Mouse (Mus musculus): ENCODE measurements around the gene Klf2. TPM values are rescaled to one million over a fixed set of nuclear protein-coding genes. Genes with fewer than 3 reads are reported as not detected.

Gene Klf2
- total and polyA plus RNA-seq, 3 experiments = 0.11 to 1.1 TPM; not detected in 1

GRCm38 (mm10) chr8:72363457-72363856, 44.6 kb downstream of the Klf2 start:
- ATAC-seq (ENCODE audit: extremely low read depth, insufficient number of reproducible peaks, low FRiP score, poor library complexity, severe bottlenecking) (no peak), DNase-seq (ENCODE audit: low spot score) (no peak)
- H3K36me3 ChIP-seq (replicated peaks) = peaks cover 96% of the 10 kb centered on the region
- peaks cover 7% of the 10 kb centered on the region; the same call in 1 of the 2 replicates for H3K4me1 ChIP-seq (ENCODE audit: insufficient read depth, low read depth, low read length)
- no peak for TF ChIP-seq CTCF (IDR thresholded peaks at IDR 0.05; ENCODE audit: low read depth, low read length)
- TF ChIP-seq TAL1 (conservative IDR thresholded peaks at IDR 0.05; ENCODE audit: low read depth, low read length) = no peak
- no peak for TF ChIP-seq GATA2 (IDR thresholded peaks at IDR 0.05; ENCODE audit: borderline replicate concordance, low read depth, low read length)
- no peak for TF ChIP-seq GATA1 (IDR thresholded peaks at IDR 0.05; ENCODE audit: borderline replicate concordance, low read length)
- TF ChIP-seq POLR2AphosphoS5 (IDR thresholded peaks at IDR 0.05; ENCODE audit: insufficient replicate concordance, low read depth, low read length) = no peak
- H3K4me3 ChIP-seq (ENCODE audit: low read depth, low read length) = no peak overlapping the region
- H3K27me3 ChIP-seq (ENCODE audit: insufficient read depth, low read length) = no peaks in the 10 kb centered on the region
- no peaks in the 10 kb centered on the region for H3K9me3 ChIP-seq (replicated peaks)

GRCm38 (mm10) chr8:72365016-72365415, 46.2 kb downstream of the Klf2 start:
- DNase-seq (ENCODE audit: low spot score) (no peak), ATAC-seq (ENCODE audit: extremely low read depth, insufficient number of reproducible peaks, low FRiP score, poor library complexity, severe bottlenecking) (no peak)
- Histone ChIP-seq H3K27me3 (ENCODE audit: insufficient read depth, low read length) (no peaks in the 10 kb centered on the region), H3K36me3 (replicated peaks) (peaks cover 96% of the 10 kb centered on the region), H3K4me1 (ENCODE audit: insufficient read depth, low read depth, low read length) (peaks cover 5% of the 10 kb centered on the region; the same call in 1 of the 2 replicates), H3K9me3 (replicated peaks) (no peaks in the 10 kb centered on the region), H3K4me3 (ENCODE audit: low read depth, low read length) (no peak overlapping the region)
- TF ChIP-seq CTCF (IDR thresholded peaks at IDR 0.05; ENCODE audit: low read depth, low read length) (no peak), TAL1 (conservative IDR thresholded peaks at IDR 0.05; ENCODE audit: low read depth, low read length) (no peak), GATA1 (IDR thresholded peaks at IDR 0.05; ENCODE audit: borderline replicate concordance, low read length) (no peak), GATA2 (IDR thresholded peaks at IDR 0.05; ENCODE audit: borderline replicate concordance, low read depth, low read length) (no peak), POLR2AphosphoS5 (IDR thresholded peaks at IDR 0.05; ENCODE audit: insufficient replicate concordance, low read depth, low read length) (no peak)

GRCm38 (mm10) chr8:72365826-72366225, 47.0 kb downstream of the Klf2 start:
- H3K27me3 ChIP-seq (ENCODE audit: insufficient read depth, low read length) = no peaks in the 10 kb centered on the region
- peak; percentile 40 for DNase-seq (ENCODE audit: low spot score)
- H3K9me3 ChIP-seq (replicated peaks) = no peaks in the 10 kb centered on the region
- ATAC-seq (ENCODE audit: extremely low read depth, insufficient number of reproducible peaks, low FRiP score, poor library complexity, severe bottlenecking) = no peak
- H3K4me1 ChIP-seq (ENCODE audit: insufficient read depth, low read depth, low read length) = no peaks in the 10 kb centered on the region
- TF ChIP-seq CTCF (IDR thresholded peaks at IDR 0.05; ENCODE audit: low read depth, low read length) (peak; percentile 89), TAL1 (conservative IDR thresholded peaks at IDR 0.05; ENCODE audit: low read depth, low read length) (no peak)
- H3K4me3 ChIP-seq (ENCODE audit: low read depth, low read length) = no peak overlapping the region
- H3K36me3 ChIP-seq (replicated peaks) = peaks cover 99% of the 10 kb centered on the region

- TF ChIP-seq GATA2 (IDR thresholded peaks at IDR 0.05; ENCODE audit: borderline replicate concordance, low read depth, low read length) = no peak
- TF ChIP-seq POLR2AphosphoS5 (IDR thresholded peaks at IDR 0.05; ENCODE audit: insufficient replicate concordance, low read depth, low read length) = no peak
- TF ChIP-seq TAL1 (conservative IDR thresholded peaks at IDR 0.05; ENCODE audit: low read depth, low read length) = no peak
- TF ChIP-seq CTCF (IDR thresholded peaks at IDR 0.05; ENCODE audit: low read depth, low read length) = no peak
- no peak for TF ChIP-seq GATA1 (IDR thresholded peaks at IDR 0.05; ENCODE audit: borderline replicate concordance, low read length)
- H3K36me3 ChIP-seq (replicated peaks) = peaks cover 98% of the 10 kb centered on the region
- H3K4me1 ChIP-seq (ENCODE audit: insufficient read depth, low read depth, low read length) = no peaks in the 10 kb centered on the region
- H3K4me3 ChIP-seq (ENCODE audit: low read depth, low read length) = no peak overlapping the region
- DNase-seq (ENCODE audit: low spot score) (no peak), ATAC-seq (ENCODE audit: extremely low read depth, insufficient number of reproducible peaks, low FRiP score, poor library complexity, severe bottlenecking) (no peak)
- no peaks in the 10 kb centered on the region for H3K9me3 ChIP-seq (replicated peaks)
- H3K27me3 ChIP-seq (ENCODE audit: insufficient read depth, low read length) = no peaks in the 10 kb centered on the region
Measured at GRCm38 (mm10) chr8:72366435-72366834, 47.6 kb downstream of the Klf2 start.

Other genes starting within 250 kb of the Klf2 start
- not detected in 2 replicates for gene Olfr373, start 235.9 kb upstream of the Klf2 start, total RNA-seq (2014; fragmentation: Nextera tagmentation)
- 0.05 and 0.06 TPM in 2 replicates for gene Olfr373, start 235.9 kb upstream of the Klf2 start, total RNA-seq (2017)
- not detected in 2 replicates for gene Olfr373, start 235.9 kb upstream of the Klf2 start, polyA plus RNA-seq (2012)
- gene Olfr374, start 212.0 kb upstream of the Klf2 start, total RNA-seq (2014; fragmentation: Nextera tagmentation) = not detected in 2 replicates
- 0.12 and 0.22 TPM in 2 replicates for gene Olfr374, start 212.0 kb upstream of the Klf2 start, total RNA-seq (2017)
- not detected in 2 replicates for gene Olfr374, start 212.0 kb upstream of the Klf2 start, polyA plus RNA-seq (2012)
- not detected in 2 replicates for gene Tpm4, start 184.1 kb upstream of the Klf2 start, total RNA-seq (2014; fragmentation: Nextera tagmentation)
- 2.2 and 2.7 TPM in 2 replicates for gene Tpm4, start 184.1 kb upstream of the Klf2 start, total RNA-seq (2017)
- 0.03 and 0.04 TPM in 2 replicates for gene Tpm4, start 184.1 kb upstream of the Klf2 start, polyA plus RNA-seq (2012)
- gene Rab8a, start 157.8 kb upstream of the Klf2 start, total RNA-seq (2014; fragmentation: Nextera tagmentation) = 63.9 and 77.0 TPM in 2 replicates
- gene Rab8a, start 157.8 kb upstream of the Klf2 start, total RNA-seq (2017) = 418 and 431 TPM in 2 replicates
- 51.8 and 63.6 TPM in 2 replicates for gene Rab8a, start 157.8 kb upstream of the Klf2 start, polyA plus RNA-seq (2012)
- 1.6 TPM in 1 of 2 replicates, not detected in the other for gene Hsh2d, start 129.4 kb upstream of the Klf2 start, total RNA-seq (2014; fragmentation: Nextera tagmentation)
- gene Hsh2d, start 129.4 kb upstream of the Klf2 start, total RNA-seq (2017) = 0.16 and 0.35 TPM in 2 replicates
- gene Hsh2d, start 129.4 kb upstream of the Klf2 start, polyA plus RNA-seq (2012) = 1.5 and 2.2 TPM in 2 replicates
- not detected in 2 replicates for gene Cib3, start 106.2 kb upstream of the Klf2 start, total RNA-seq (2014; fragmentation: Nextera tagmentation)
- gene Cib3, start 106.2 kb upstream of the Klf2 start, total RNA-seq (2017) = 0.23 TPM in 1 of 2 replicates, not detected in the other
- gene Cib3, start 106.2 kb upstream of the Klf2 start, polyA plus RNA-seq (2012) = not detected in 2 replicates
- gene Gm11034, start 105.4 kb upstream of the Klf2 start, total RNA-seq (2014; fragmentation: Nextera tagmentation) = not detected in 2 replicates
- not detected in 2 replicates for gene Gm11034, start 105.4 kb upstream of the Klf2 start, total RNA-seq (2017)
- not detected in 2 replicates for gene Gm11034, start 105.4 kb upstream of the Klf2 start, polyA plus RNA-seq (2012)
- 17.1 and 20.7 TPM in 2 replicates for gene Fam32a, start 99.3 kb upstream of the Klf2 start, total RNA-seq (2014; fragmentation: Nextera tagmentation)
- 32.7 and 34.8 TPM in 2 replicates for gene Fam32a, start 99.3 kb upstream of the Klf2 start, total RNA-seq (2017)
- gene Fam32a, start 99.3 kb upstream of the Klf2 start, polyA plus RNA-seq (2012) = 49.4 and 50.9 TPM in 2 replicates
- 49.8 and 62.7 TPM in 2 replicates for gene Ap1m1, start 79.0 kb upstream of the Klf2 start, total RNA-seq (2014; fragmentation: Nextera tagmentation)
- 35.0 and 39.4 TPM in 2 replicates for gene Ap1m1, start 79.0 kb upstream of the Klf2 start, total RNA-seq (2017)
- 93.8 and 98.3 TPM in 2 replicates for gene Ap1m1, start 79.0 kb upstream of the Klf2 start, polyA plus RNA-seq (2012)
- 66.3 and 84.2 TPM in 2 replicates for gene Gm10282, start 13.8 kb upstream of the Klf2 start, total RNA-seq (2014; fragmentation: Nextera tagmentation)
- gene Gm10282, start 13.8 kb upstream of the Klf2 start, total RNA-seq (2017) = 80.3 and 87.9 TPM in 2 replicates
- gene Gm10282, start 13.8 kb upstream of the Klf2 start, polyA plus RNA-seq (2012) = 164 and 205 TPM in 2 replicates
- gene Eps15l1, start 102.4 kb downstream of the Klf2 start, total RNA-seq (2014; fragmentation: Nextera tagmentation) = 95.7 and 110 TPM in 2 replicates
- 31.9 and 37.2 TPM in 2 replicates for gene Eps15l1, start 102.4 kb downstream of the Klf2 start, total RNA-seq (2017)
- 10.8 and 16.7 TPM in 2 replicates for gene Eps15l1, start 102.4 kb downstream of the Klf2 start, polyA plus RNA-seq (2012)
- 3.6 and 5.1 TPM in 2 replicates for gene Calr3, start 124.8 kb downstream of the Klf2 start, total RNA-seq (2014; fragmentation: Nextera tagmentation)
- gene Calr3, start 124.8 kb downstream of the Klf2 start, total RNA-seq (2017) = 0.58 and 0.87 TPM in 2 replicates
- 0.08 and 0.13 TPM in 2 replicates for gene Calr3, start 124.8 kb downstream of the Klf2 start, polyA plus RNA-seq (2012)
- gene 1700030K09Rik, start 124.8 kb downstream of the Klf2 start, total RNA-seq (2014; fragmentation: Nextera tagmentation) = 10.8 and 17.2 TPM in 2 replicates
- 7.3 and 9.0 TPM in 2 replicates for gene 1700030K09Rik, start 124.8 kb downstream of the Klf2 start, total RNA-seq (2017)
- gene 1700030K09Rik, start 124.8 kb downstream of the Klf2 start, polyA plus RNA-seq (2012) = 3.9 and 5.0 TPM in 2 replicates
- gene Cherp, start 156.2 kb downstream of the Klf2 start, total RNA-seq (2014; fragmentation: Nextera tagmentation) = 142 and 187 TPM in 2 replicates
- gene Cherp, start 156.2 kb downstream of the Klf2 start, total RNA-seq (2017) = 11.0 and 16.2 TPM in 2 replicates
- gene Cherp, start 156.2 kb downstream of the Klf2 start, polyA plus RNA-seq (2012) = 303 and 317 TPM in 2 replicates
- 22.4 and 40.9 TPM in 2 replicates for gene Slc35e1, start 173.6 kb downstream of the Klf2 start, total RNA-seq (2014; fragmentation: Nextera tagmentation)
- gene Slc35e1, start 173.6 kb downstream of the Klf2 start, total RNA-seq (2017) = 22.7 and 24.5 TPM in 2 replicates
- 7.9 and 9.0 TPM in 2 replicates for gene Slc35e1, start 173.6 kb downstream of the Klf2 start, polyA plus RNA-seq (2012)
- 14.8 and 17.9 TPM in 2 replicates for gene Med26, start 229.2 kb downstream of the Klf2 start, total RNA-seq (2014; fragmentation: Nextera tagmentation)
- gene Med26, start 229.2 kb downstream of the Klf2 start, total RNA-seq (2017) = 6.9 and 7.6 TPM in 2 replicates
- gene Med26, start 229.2 kb downstream of the Klf2 start, polyA plus RNA-seq (2012) = 43.8 and 61.3 TPM in 2 replicates

All from G1E (cell line).